In the genomic region with DNA sequence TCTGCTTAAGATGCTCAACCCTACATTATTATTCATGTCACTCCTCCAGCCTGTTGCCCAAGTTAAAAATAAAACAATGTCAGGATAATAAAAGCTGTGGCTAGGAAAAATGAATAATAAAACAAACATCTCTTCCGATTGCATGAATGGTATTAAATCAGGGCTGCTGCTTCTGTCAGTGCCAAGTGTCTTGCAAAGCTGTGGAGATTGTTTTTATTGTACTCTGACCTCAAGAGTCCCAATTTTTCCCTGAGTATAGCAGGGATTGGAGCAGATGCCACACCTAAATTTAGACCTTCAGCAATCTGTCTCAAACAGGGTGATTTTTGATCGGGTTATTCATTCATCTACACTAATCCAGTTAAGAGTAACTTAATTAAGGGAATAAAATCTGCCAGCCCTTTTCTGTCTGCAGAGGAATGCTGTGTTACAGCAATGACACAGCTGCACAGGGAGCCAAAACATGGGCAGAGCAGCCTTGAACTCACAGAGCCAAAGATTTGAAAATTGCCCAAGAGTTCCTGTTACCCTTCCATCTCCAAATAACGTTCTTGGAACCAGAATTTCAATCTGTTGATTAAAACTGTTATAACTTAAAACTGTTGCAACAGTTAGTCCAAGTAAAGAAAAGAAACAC, we compare ENCODE assay signal across 22 mouse cellular contexts.
DNase-seq lines count a peak whose midpoint lies in the region; TF ChIP-seq lines count a peak whose summit lies in the region.
"Had no signal": no experiment of that assay in that cellular context is flagged by ENCODE, and none has a peak within 500 bp of the region (broad histone marks: within the 10 kb centered on the region; RNA-seq: fewer than 3 reads in every experiment).

No protein-coding gene starts in this region.

- peak; percentile 17 for DNase-seq in kidney, adult 2 months
- no peak for DNase-seq in kidney, postnatal 36 days
- peak; percentile 13 to 31 for DNase-seq in layer of hippocampus, adult 18-20 months (ENCODE audit: low spot score in 2 of 2)
- DNase-seq in layer of hippocampus, postnatal 25 days (ENCODE audit: extremely low spot score in 1 of 2, low spot score in 1 of 2), result no peak
- DNase-seq in retina, postnatal 1 day, result peak; percentile 37
- no peak for DNase-seq in retina, embryonic 14.5 days (ENCODE audit: low spot score)
- no peak for DNase-seq in ovary, postnatal 10 days (ENCODE audit: low spot score)
- DNase-seq: adrenal gland, adult 8-10 months; gastrocnemius, postnatal 25 days; heart, adult 18-20 months; heart, postnatal 10 days; liver, postnatal 0 days; lung, postnatal 4 days; midbrain, embryonic 14.5 days; right cerebral cortex, adult 18-20 months; thymus, postnatal 25 days had no signal

- H3ac ChIP-seq in myocyte (ENCODE audit: control insufficient read depth, insufficient read length), result no peak overlapping the region

- WGBS in kidney, adult 2 months, result 16% methylated on average over 3 of the region's 3 CpGs

- no peak for TF ChIP-seq CTCF in kidney, adult 2 months (conservative IDR thresholded peaks at IDR 0.05; ENCODE audit: insufficient read depth, insufficient read length, low read depth, low read length)

- no peak overlapping the region for H3K27ac ChIP-seq in kidney, adult 2 months (ENCODE audit: insufficient read depth, low read depth, low read length)
- H3K27ac ChIP-seq: hindbrain, embryonic 10.5 days; neural tube, embryonic 12.5 days; stomach, embryonic 15.5 days had no signal

- no peak overlapping the region for H3K4me3 ChIP-seq in kidney, adult 2 months (ENCODE audit: insufficient read depth, low read depth, low read length)
- H3K4me3 ChIP-seq in myocyte, result no peak overlapping the region
- H3K4me3 ChIP-seq: heart, embryonic 12.5 days; hindbrain, embryonic 10.5 days; neural tube, embryonic 12.5 days; stomach, embryonic 15.5 days had no signal

- no peaks in the 10 kb centered on the region for H3K27me3 ChIP-seq in kidney, adult 2 months (replicated peaks; ENCODE audit: control insufficient read depth, insufficient read depth, low read length)
- no peaks in the 10 kb centered on the region for H3K27me3 ChIP-seq in myocyte (ENCODE audit: control insufficient read depth, insufficient read depth, insufficient read length)
- H3K27me3 ChIP-seq: heart, embryonic 12.5 days; neural tube, embryonic 12.5 days; stomach, embryonic 15.5 days had no signal

- H3K36me3 ChIP-seq in kidney, adult 2 months (ENCODE audit: control insufficient read depth, insufficient read depth, low read length), result no peaks in the 10 kb centered on the region
- no peaks in the 10 kb centered on the region for H3K36me3 ChIP-seq in myocyte (ENCODE audit: control insufficient read depth, insufficient read depth)
- H3K36me3 ChIP-seq: heart, embryonic 12.5 days; hindbrain, embryonic 10.5 days; neural tube, embryonic 12.5 days; stomach, embryonic 15.5 days had no signal

- peak overlapping the region; percentile 35 for H3K4me2 ChIP-seq in myocyte (ENCODE audit: low read depth)
- H3K4me2 ChIP-seq: heart, embryonic 12.5 days; liver, embryonic 11.5 days; neural tube, embryonic 12.5 days; stomach, embryonic 15.5 days had no signal

- H3K79me2 ChIP-seq in myocyte (ENCODE audit: control insufficient read depth, insufficient read depth), result no peaks in the 10 kb centered on the region

- TF ChIP-seq POLR2A in kidney, adult 2 months (IDR thresholded peaks at IDR 0.05; ENCODE audit: low read depth, low read length), result no peak
- no peak for TF ChIP-seq POLR2A in myocyte (IDR thresholded peaks at IDR 0.05; ENCODE audit: insufficient read length, low read depth)

- no peaks in the 10 kb centered on the region for H3K4me1 ChIP-seq in kidney, adult 2 months (ENCODE audit: control insufficient read depth, insufficient read depth, low read length)
- H3K4me1 ChIP-seq: hindbrain, embryonic 10.5 days; neural tube, embryonic 12.5 days; stomach, embryonic 15.5 days had no signal

TF ChIP-seq in myocyte, 11 proteins besides CTCF, POLR2A, EP300 and RAD21:
- no peak for TF ChIP-seq REST (IDR thresholded peaks at IDR 0.05; ENCODE audit: insufficient read depth, insufficient read length)
- TF ChIP-seq CEBPB (IDR thresholded peaks at IDR 0.05; ENCODE audit: insufficient read depth, poor library complexity, severe bottlenecking), result peak; percentile 77

Comparison
In these comparisons a context has a peak if more than half of its experiments do, and no peak if none do; other contexts are left out.
1. DNase-seq: peak in kidney, adult 2 months (single experiment), layer of hippocampus, adult 18-20 months (2 of 2) and retina, postnatal 1 day (single experiment); none in kidney, postnatal 36 days (0 of 2), layer of hippocampus, postnatal 25 days (0 of 2), retina, embryonic 14.5 days (single experiment) and ovary, postnatal 10 days (single experiment).